Mouse (Mus musculus): ENCODE results near the gene Cdr2l. TPM values are rescaled to one million over a fixed set of nuclear protein-coding genes. Genes with fewer than 3 reads are reported as not detected.
A peak's percentile ranks its signal among the peaks of the same experiment; 100 is the strongest.

The Cdr2l gene
- 15.2 and 15.7 TPM in 2 replicates for polyA plus RNA-seq (2014; fragmentation: Nextera tagmentation; extraction: Ambion mirVana)

- H3K4me2 ChIP-seq (ENCODE audit: low read depth, low read length): peak within 1 kb of the TSS; percentile 84
- H3K9me3 ChIP-seq (replicated peaks; ENCODE audit: control insufficient read depth, low read length): no peaks in the 10 kb centered on the region
- no peaks in the 10 kb centered on the region for H3K27me3 ChIP-seq (ENCODE audit: control insufficient read depth, insufficient read depth, low read length)
- peak within 1 kb of the TSS; percentile 94 for H3K9ac ChIP-seq (replicated peaks; ENCODE audit: low read length)
- H3K36me3 ChIP-seq (replicated peaks; ENCODE audit: control insufficient read depth, insufficient read depth, low read depth, low read length): no peaks in the 10 kb centered on the region
- WGBS: under 1% methylated on average over 71 of the region's 76 CpGs
- H3K4me3 ChIP-seq (ENCODE audit: low read depth, low read length): peak within 1 kb of the TSS; percentile 86
- ATAC-seq (replicated peaks; ENCODE audit: insufficient number of reproducible peaks, low FRiP score, low TSS enrichment, low read depth) (peak; percentile 82), DNase-seq (ENCODE audit: low spot score) (peak; percentile 94)
- H3K27ac ChIP-seq (replicated peaks; ENCODE audit: low read depth, low read length): peak within 1 kb of the TSS; percentile 83
- H3K4me1 ChIP-seq (ENCODE audit: control insufficient read depth, insufficient read depth, low read length): peaks cover 10% of the 10 kb centered on the region
These were observed at the start of gene Cdr2l for GRCm38 (mm10) chr11:115381743-115382539. Gene Cdr2l (plus strand): TSS chr11:115381916.

- WGBS: 5% methylated on average over 29 of the region's 29 CpGs
- ATAC-seq (replicated peaks; ENCODE audit: insufficient number of reproducible peaks, low FRiP score, low TSS enrichment, low read depth) (no peak), DNase-seq (ENCODE audit: low spot score) (no peak)
- Histone ChIP-seq H3K36me3 (replicated peaks; ENCODE audit: control insufficient read depth, insufficient read depth, low read depth, low read length) (no peaks in the 10 kb centered on the region), H3K4me1 (ENCODE audit: control insufficient read depth, insufficient read depth, low read length) (no peaks in the 10 kb centered on the region), H3K4me3 (ENCODE audit: low read depth, low read length) (no peak within 1 kb of the TSS), H3K9ac (replicated peaks; ENCODE audit: low read length) (no peak within 1 kb of the TSS), H3K9me3 (replicated peaks; ENCODE audit: control insufficient read depth, low read length) (no peaks in the 10 kb centered on the region), H3K27ac (replicated peaks; ENCODE audit: low read depth, low read length) (no peak within 1 kb of the TSS), H3K4me2 (ENCODE audit: low read depth, low read length) (peak within 1 kb of the TSS; percentile 30; the same call in 1 of the 2 replicates), H3K27me3 (ENCODE audit: control insufficient read depth, insufficient read depth, low read length) (peaks cover 26% of the 10 kb centered on the region)
These were observed 47.2 kb upstream of the Cdr2l start, which contains the start of gene Otop3 for GRCm38 (mm10) chr11:115334531-115334930. Gene Otop3 (plus strand): TSS chr11:115334731.

GRCm38 (mm10) chr11:115335223-115335622, 46.5 kb upstream of the Cdr2l start:
- DNase-seq (ENCODE audit: low spot score) (no peak), ATAC-seq (replicated peaks; ENCODE audit: insufficient number of reproducible peaks, low FRiP score, low TSS enrichment, low read depth) (no peak)
- H3K27ac ChIP-seq (replicated peaks; ENCODE audit: low read depth, low read length): no peak overlapping the region
- no peaks in the 10 kb centered on the region for H3K4me1 ChIP-seq (ENCODE audit: control insufficient read depth, insufficient read depth, low read length)
- no peaks in the 10 kb centered on the region for H3K36me3 ChIP-seq (replicated peaks; ENCODE audit: control insufficient read depth, insufficient read depth, low read depth, low read length)
- no peak overlapping the region for H3K9ac ChIP-seq (replicated peaks; ENCODE audit: low read length)
- H3K9me3 ChIP-seq (replicated peaks; ENCODE audit: control insufficient read depth, low read length): no peaks in the 10 kb centered on the region
- H3K4me3 ChIP-seq (ENCODE audit: low read depth, low read length): no peak overlapping the region
- no peak overlapping the region for H3K4me2 ChIP-seq (ENCODE audit: low read depth, low read length)
- H3K27me3 ChIP-seq (ENCODE audit: control insufficient read depth, insufficient read depth, low read length): peaks cover 26% of the 10 kb centered on the region
- 56% methylated on average over 12 of the region's 12 CpGs for WGBS

- 19% methylated on average over 6 of the region's 6 CpGs for WGBS
- Histone ChIP-seq H3K27me3 (ENCODE audit: control insufficient read depth, insufficient read depth, low read length) (peaks cover 26% of the 10 kb centered on the region), H3K36me3 (replicated peaks; ENCODE audit: control insufficient read depth, insufficient read depth, low read depth, low read length) (no peaks in the 10 kb centered on the region), H3K4me3 (ENCODE audit: low read depth, low read length) (no peak overlapping the region), H3K9me3 (replicated peaks; ENCODE audit: control insufficient read depth, low read length) (no peaks in the 10 kb centered on the region), H3K4me2 (ENCODE audit: low read depth, low read length) (no peak overlapping the region), H3K9ac (replicated peaks; ENCODE audit: low read length) (no peak overlapping the region), H3K27ac (replicated peaks; ENCODE audit: low read depth, low read length) (no peak overlapping the region), H3K4me1 (ENCODE audit: control insufficient read depth, insufficient read depth, low read length) (no peaks in the 10 kb centered on the region)
- DNase-seq (ENCODE audit: low spot score) (peak; percentile 68), ATAC-seq (replicated peaks; ENCODE audit: insufficient number of reproducible peaks, low FRiP score, low TSS enrichment, low read depth) (no peak)
These were observed 45.6 kb upstream of the Cdr2l start for GRCm38 (mm10) chr11:115336115-115336514.

- Histone ChIP-seq H3K27me3 (ENCODE audit: control insufficient read depth, insufficient read depth, low read length) (peaks cover 26% of the 10 kb centered on the region), H3K9me3 (replicated peaks; ENCODE audit: control insufficient read depth, low read length) (no peaks in the 10 kb centered on the region), H3K4me3 (ENCODE audit: low read depth, low read length) (no peak overlapping the region), H3K27ac (replicated peaks; ENCODE audit: low read depth, low read length) (no peak overlapping the region), H3K36me3 (replicated peaks; ENCODE audit: control insufficient read depth, insufficient read depth, low read depth, low read length) (no peaks in the 10 kb centered on the region), H3K4me1 (ENCODE audit: control insufficient read depth, insufficient read depth, low read length) (no peaks in the 10 kb centered on the region), H3K9ac (replicated peaks; ENCODE audit: low read length) (no peak overlapping the region), H3K4me2 (ENCODE audit: low read depth, low read length) (no peak overlapping the region)
- no peak for DNase-seq (ENCODE audit: low spot score)
- WGBS: 61% methylated on average over 3 of the region's 3 CpGs
- ATAC-seq (replicated peaks; ENCODE audit: insufficient number of reproducible peaks, low FRiP score, low TSS enrichment, low read depth): no peak
These were observed 44.4 kb upstream of the Cdr2l start for GRCm38 (mm10) chr11:115337350-115337749.

- WGBS: 82% methylated on average over 1 of the region's 1 CpGs
- Histone ChIP-seq H3K4me1 (ENCODE audit: control insufficient read depth, insufficient read depth, low read length) (no peaks in the 10 kb centered on the region), H3K4me3 (ENCODE audit: low read depth, low read length) (no peak overlapping the region), H3K36me3 (replicated peaks; ENCODE audit: control insufficient read depth, insufficient read depth, low read depth, low read length) (no peaks in the 10 kb centered on the region), H3K27ac (replicated peaks; ENCODE audit: low read depth, low read length) (no peak overlapping the region), H3K4me2 (ENCODE audit: low read depth, low read length) (no peak overlapping the region), H3K9me3 (replicated peaks; ENCODE audit: control insufficient read depth, low read length) (no peaks in the 10 kb centered on the region), H3K9ac (replicated peaks; ENCODE audit: low read length) (no peak overlapping the region), H3K27me3 (ENCODE audit: control insufficient read depth, insufficient read depth, low read length) (peaks cover 26% of the 10 kb centered on the region)
- DNase-seq (ENCODE audit: low spot score) (no peak), ATAC-seq (replicated peaks; ENCODE audit: insufficient number of reproducible peaks, low FRiP score, low TSS enrichment, low read depth) (no peak)
These were observed 43.9 kb upstream of the Cdr2l start for GRCm38 (mm10) chr11:115337826-115338225.

- Histone ChIP-seq H3K27ac (replicated peaks; ENCODE audit: low read depth, low read length) (no peak overlapping the region), H3K4me1 (ENCODE audit: control insufficient read depth, insufficient read depth, low read length) (peaks cover 13% of the 10 kb centered on the region), H3K36me3 (replicated peaks; ENCODE audit: control insufficient read depth, insufficient read depth, low read depth, low read length) (no peaks in the 10 kb centered on the region), H3K27me3 (ENCODE audit: control insufficient read depth, insufficient read depth, low read length) (peaks cover 9% of the 10 kb centered on the region; the same call in 1 of the 2 replicates), H3K4me3 (ENCODE audit: low read depth, low read length) (no peak overlapping the region), H3K9ac (replicated peaks; ENCODE audit: low read length) (no peak overlapping the region), H3K9me3 (replicated peaks; ENCODE audit: control insufficient read depth, low read length) (no peaks in the 10 kb centered on the region), H3K4me2 (ENCODE audit: low read depth, low read length) (no peak overlapping the region)
- DNase-seq (ENCODE audit: low spot score) (no peak), ATAC-seq (replicated peaks; ENCODE audit: insufficient number of reproducible peaks, low FRiP score, low TSS enrichment, low read depth) (no peak)
- WGBS: 61% methylated on average over 2 of the region's 2 CpGs
These were observed 40.5 kb upstream of the Cdr2l start for GRCm38 (mm10) chr11:115341246-115341645.

- Histone ChIP-seq H3K4me1 (ENCODE audit: control insufficient read depth, insufficient read depth, low read length) (peaks cover 13% of the 10 kb centered on the region), H3K4me3 (ENCODE audit: low read depth, low read length) (no peak overlapping the region), H3K27ac (replicated peaks; ENCODE audit: low read depth, low read length) (no peak overlapping the region), H3K27me3 (ENCODE audit: control insufficient read depth, insufficient read depth, low read length) (peaks cover 9% of the 10 kb centered on the region; the same call in 1 of the 2 replicates), H3K36me3 (replicated peaks; ENCODE audit: control insufficient read depth, insufficient read depth, low read depth, low read length) (no peaks in the 10 kb centered on the region), H3K9me3 (replicated peaks; ENCODE audit: control insufficient read depth, low read length) (no peaks in the 10 kb centered on the region), H3K9ac (replicated peaks; ENCODE audit: low read length) (no peak overlapping the region), H3K4me2 (ENCODE audit: low read depth, low read length) (no peak overlapping the region)
- no peak for ATAC-seq (replicated peaks; ENCODE audit: insufficient number of reproducible peaks, low FRiP score, low TSS enrichment, low read depth)
- 74% methylated on average over 6 of the region's 6 CpGs for WGBS
- DNase-seq (ENCODE audit: low spot score): no peak
These were observed 39.9 kb upstream of the Cdr2l start for GRCm38 (mm10) chr11:115341866-115342265.
